Mouse (Mus musculus) heart, postnatal 10 days (tissue): ENCODE measurements at regions not wholly inside any gene's neighbourhood (a gene's known extent, or its start where the extent isn't known, plus 50 kb on each side); places are given as distances from the start of the nearest gene placed in this dataset.
"Not testable (repeated sequence)": the region's sequence is repeated elsewhere in the genome, so short reads cannot be mapped to it uniquely, and the experiment has no call there.

Experiments
- DNase-seq, 2 experiments: peaks; one replicate each; pipeline ENCODE4 v3.0.0; 2021
- intact Hi-C: fragments of 180-260 bp; cut with DNase I; formaldehyde crosslinking; loops from one replicate; pipeline ENCODE4 v1.15.1; 2025

- intact Hi-C loops: no loop called here
- DNase-seq: no peak
Observed at GRCm38 (mm10) chr3:16533643-16534042, 527.4 kb upstream of the Gm5150 start.

DNA sequence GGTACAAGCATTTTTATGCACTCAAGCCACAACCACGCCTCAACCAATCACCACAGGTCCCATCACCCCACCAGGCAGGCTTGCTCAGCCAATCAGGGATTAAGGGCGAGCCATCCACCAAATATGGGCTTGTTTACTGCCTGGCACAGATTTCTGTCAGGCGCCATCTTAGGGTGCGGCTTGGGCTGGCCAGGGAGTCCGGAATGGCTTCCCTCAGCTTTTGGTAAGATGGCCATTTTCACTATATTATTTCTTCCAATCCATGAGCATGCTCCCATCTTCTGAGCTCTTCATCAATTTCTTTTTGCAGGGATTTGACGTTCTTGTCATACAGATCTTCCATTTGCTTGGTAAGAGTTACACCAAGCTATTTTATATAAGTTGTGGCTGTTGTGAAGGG is 521.3 kb upstream of the Gm5150 start:
- intact Hi-C loops, DNase-seq: not testable (repeated sequence)

- DNase-seq, intact Hi-C loops: not testable (repeated sequence)
Observed at GRCm38 (mm10) chr3:16488431-16488830, 482.2 kb upstream of the Gm5150 start.

DNA sequence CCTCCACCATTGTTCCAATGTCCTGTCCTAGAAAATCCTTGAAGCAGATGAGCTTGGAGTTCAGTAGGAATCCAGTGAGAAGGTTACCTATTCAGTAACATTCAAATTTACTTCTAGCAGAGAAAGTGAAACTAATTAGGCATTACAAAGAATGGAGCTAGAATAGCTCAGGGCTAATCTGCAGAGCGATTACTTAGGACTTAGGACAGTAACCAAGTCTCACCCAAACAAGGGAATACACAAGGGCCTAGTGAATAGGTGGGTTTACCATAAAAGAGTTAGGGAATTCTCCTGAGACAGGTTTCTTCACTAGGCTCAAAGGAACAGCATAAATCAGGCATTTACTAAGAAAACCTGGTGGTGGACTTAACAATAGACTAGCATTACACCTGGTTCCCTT is 476.5 kb upstream of the Gm5150 start:
- DNase-seq: no peak
- intact Hi-C loops: no loop called here

DNA sequence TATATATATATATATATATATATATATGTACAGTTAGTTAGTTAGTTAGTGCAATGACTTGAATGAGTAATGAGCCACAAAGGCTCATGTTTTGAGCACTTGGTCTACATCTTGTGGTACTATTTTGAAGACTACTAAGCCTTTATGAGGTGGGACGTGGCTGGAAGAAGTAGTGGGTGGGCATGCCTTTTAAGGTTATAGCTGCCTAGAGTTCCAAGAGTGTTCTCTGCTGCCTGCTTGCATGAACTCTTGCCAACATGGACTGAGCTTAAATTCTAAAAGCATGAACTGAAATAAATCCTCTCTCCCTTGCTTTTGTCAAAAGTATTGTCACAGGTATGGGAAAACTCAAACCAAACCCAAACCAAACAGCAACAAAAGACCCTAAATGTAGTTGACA is 465.1 kb upstream of the Gm5150 start:
- no peak for DNase-seq
- intact Hi-C loops: no loop called here

- peak; percentile 10 to 38 for DNase-seq
- intact Hi-C loops: loop anchor here (1.0 kb wide), 1 partner anchor 1358 kb away; no protein-coding TSS in a partner anchor
Observed at GRCm38 (mm10) chr3:16466388-16466787, 460.2 kb upstream of the Gm5150 start.

DNA sequence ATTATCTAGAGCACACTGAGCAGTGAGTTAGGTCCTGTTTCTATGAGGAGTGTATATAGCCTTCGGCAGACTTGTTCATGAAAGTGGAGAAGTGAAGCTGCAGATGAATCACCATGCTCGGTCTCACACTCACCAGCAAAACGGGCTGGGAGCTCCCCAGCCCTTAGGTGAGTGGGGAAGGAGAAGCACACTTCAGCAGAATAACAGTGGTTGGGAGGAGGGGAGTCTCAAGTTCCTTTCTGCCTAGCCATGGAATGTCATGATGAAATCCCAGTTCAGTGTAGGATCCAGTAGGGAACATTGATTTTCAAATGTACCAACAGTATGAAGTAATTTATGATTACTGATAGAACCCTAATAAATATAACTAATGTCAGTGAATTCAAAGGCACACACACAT is 459.1 kb upstream of the Gm5150 start:
- DNase-seq: no peak
- intact Hi-C loops: no loop called here

DNA sequence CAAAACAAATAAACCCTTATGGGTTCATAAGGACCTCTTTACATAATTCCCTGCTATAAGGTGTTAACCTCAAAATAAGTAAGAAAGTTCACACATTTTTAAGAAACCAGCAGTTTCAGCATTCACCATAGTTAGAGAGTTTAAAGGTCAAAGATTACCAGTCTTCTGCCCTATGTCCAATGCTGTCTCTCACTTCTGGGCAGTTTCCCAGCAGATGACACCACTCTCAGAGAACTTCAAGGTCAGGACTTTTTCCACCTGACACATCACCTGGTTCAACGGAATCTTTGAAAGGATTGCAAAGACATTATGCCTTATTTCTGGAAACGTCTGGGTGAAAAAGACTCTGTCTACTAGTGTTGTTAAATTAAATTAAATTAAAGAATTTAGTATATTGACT is 458.1 kb upstream of the Gm5150 start:
- no peak for DNase-seq
- intact Hi-C loops: no loop called here

GRCm38 (mm10) chr3:16433033-16433432 is 426.8 kb upstream of the Gm5150 start:
- intact Hi-C loops: no loop called here
- DNase-seq: no peak

GRCm38 (mm10) chr3:16431819-16432115 is 425.5 kb upstream of the Gm5150 start:
- DNase-seq: no peak
- intact Hi-C loops: no loop called here

- intact Hi-C loops: no loop called here
- no peak for DNase-seq
Observed at GRCm38 (mm10) chr3:16431082-16431818, 425.0 kb upstream of the Gm5150 start.
